ENCODE assay signal across 24 mouse cellular contexts in the genomic region with DNA sequence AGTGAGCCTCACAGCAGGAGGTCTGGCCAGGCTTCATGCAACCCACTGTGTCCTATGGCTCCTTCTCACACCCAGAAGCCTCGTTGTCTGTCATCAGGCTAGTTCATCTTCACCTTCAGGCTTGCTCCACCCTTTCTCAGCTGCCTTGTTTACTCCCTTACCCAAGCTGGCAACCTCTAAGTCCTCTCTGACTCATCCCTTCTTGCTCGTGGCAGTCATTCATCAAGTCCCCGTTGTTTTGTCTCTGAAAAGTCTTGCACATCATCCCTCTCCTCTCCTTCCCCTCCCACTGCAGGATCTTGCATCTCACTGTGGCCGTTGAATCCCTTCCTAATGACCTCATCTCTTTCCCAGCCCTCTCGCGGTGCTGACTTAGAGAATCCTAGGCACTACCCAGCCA. TPM values are rescaled to one million over a fixed set of nuclear protein-coding genes. Genes with fewer than 3 reads are reported as not detected.
DNase-seq lines count a peak whose midpoint lies in the region; ATAC-seq and TF ChIP-seq lines count a peak whose summit lies in the region.
"Had no signal": no experiment of that assay in that cellular context is flagged by ENCODE, and none has a peak within 500 bp of the region (broad histone marks: within the 10 kb centered on the region; RNA-seq: fewer than 3 reads in every experiment).

No protein-coding gene starts in this region.

- H3K36me3 ChIP-seq in hindbrain, embryonic 14.5 days (replicated peaks; ENCODE audit: control insufficient read depth, insufficient read depth): no peaks in the 10 kb centered on the region
- H3K36me3 ChIP-seq: embryonic facial prominence, embryonic 12.5 days; embryonic facial prominence, embryonic 15.5 days; forebrain, embryonic 12.5 days; forebrain, embryonic 15.5 days; G1E; heart, embryonic 10.5 days; heart, embryonic 13.5 days; hindbrain, embryonic 12.5 days; intestine, embryonic 15.5 days had no signal

- H3K4me1 ChIP-seq in hindbrain, embryonic 14.5 days (replicated peaks; ENCODE audit: control insufficient read depth, insufficient read depth, low read length): no peaks in the 10 kb centered on the region
- H3K4me1 ChIP-seq: embryonic facial prominence, embryonic 12.5 days; embryonic facial prominence, embryonic 15.5 days; forebrain, embryonic 12.5 days; forebrain, embryonic 15.5 days; heart, embryonic 10.5 days; heart, embryonic 13.5 days; hindbrain, embryonic 12.5 days; intestine, embryonic 15.5 days had no signal

- H3K4me2 ChIP-seq in hindbrain, embryonic 14.5 days (replicated peaks): no peak overlapping the region
- H3K4me2 ChIP-seq: embryonic facial prominence, embryonic 12.5 days; embryonic facial prominence, embryonic 15.5 days; forebrain, embryonic 12.5 days; forebrain, embryonic 15.5 days; heart, embryonic 13.5 days; hindbrain, embryonic 12.5 days; intestine, embryonic 15.5 days had no signal

- H3K27ac ChIP-seq in hindbrain, embryonic 14.5 days: no peak overlapping the region
- H3K27ac ChIP-seq: embryonic facial prominence, embryonic 12.5 days; embryonic facial prominence, embryonic 15.5 days; forebrain, embryonic 12.5 days; forebrain, embryonic 15.5 days; heart, embryonic 10.5 days; heart, embryonic 13.5 days; hindbrain, embryonic 12.5 days; intestine, embryonic 15.5 days had no signal

- H3K9ac ChIP-seq in hindbrain, embryonic 14.5 days: no peak overlapping the region
- H3K9ac ChIP-seq: embryonic facial prominence, embryonic 12.5 days; embryonic facial prominence, embryonic 15.5 days; forebrain, embryonic 12.5 days; forebrain, embryonic 15.5 days; heart, embryonic 13.5 days; hindbrain, embryonic 12.5 days; intestine, embryonic 15.5 days had no signal

- CTCF ChIA-PET in Patski (lab: Charles Lee): no interaction called here

- TF ChIP-seq CTCF in Patski (IDR thresholded peaks at IDR 0.05): no peak

- H3K4me3 ChIP-seq in hindbrain, embryonic 14.5 days (replicated peaks; ENCODE audit: low read length): no peak overlapping the region
- H3K4me3 ChIP-seq: embryonic facial prominence, embryonic 12.5 days; embryonic facial prominence, embryonic 15.5 days; forebrain, embryonic 12.5 days; forebrain, embryonic 15.5 days; heart, embryonic 10.5 days; heart, embryonic 13.5 days; hindbrain, embryonic 12.5 days; intestine, embryonic 15.5 days had no signal

- no peaks in the 10 kb centered on the region for H3K9me3 ChIP-seq in hindbrain, embryonic 14.5 days (ENCODE audit: control insufficient read depth, low read length)
- H3K9me3 ChIP-seq: embryonic facial prominence, embryonic 12.5 days; embryonic facial prominence, embryonic 15.5 days; forebrain, embryonic 12.5 days; forebrain, embryonic 15.5 days; G1E; heart, embryonic 10.5 days; heart, embryonic 13.5 days; hindbrain, embryonic 12.5 days; intestine, embryonic 15.5 days had no signal

- 64% methylated on average over 6 of the region's 6 CpGs for WGBS in hindbrain, embryonic 14.5 days

- ATAC-seq in Patski: peak; percentile 87
- ATAC-seq in hindbrain, embryonic 14.5 days (ENCODE audit: low FRiP score): no peak
- ATAC-seq: forebrain, embryonic 15.5 days; hindbrain, embryonic 16.5 days; intestine, embryonic 15.5 days had no signal

- no peaks in the 10 kb centered on the region for H3K27me3 ChIP-seq in Patski
- H3K27me3 ChIP-seq in hindbrain, embryonic 14.5 days (ENCODE audit: control insufficient read depth, insufficient read depth, low read length): no peaks in the 10 kb centered on the region
- H3K27me3 ChIP-seq: embryonic facial prominence, embryonic 12.5 days; embryonic facial prominence, embryonic 15.5 days; forebrain, embryonic 12.5 days; forebrain, embryonic 15.5 days; heart, embryonic 13.5 days; hindbrain, embryonic 12.5 days; intestine, embryonic 15.5 days had no signal

- POLR2A ChIA-PET in Patski (lab: Charles Lee): no interaction called here

- peak; percentile 5 for DNase-seq in 3134 (ENCODE audit: extremely low read depth, insufficient read length, low spot score)
- peak; percentile 74 for DNase-seq in 3T3-L1 (ENCODE audit: low read depth, low spot score)
- DNase-seq in Patski (ENCODE audit: low read depth, low spot score): peak; percentile 35
- peak; percentile 12 for DNase-seq in fibroblast of lung, adult 2 months (ENCODE audit: low read depth)
- no peak for DNase-seq in hindbrain, embryonic 14.5 days (ENCODE audit: low spot score)
- DNase-seq in cerebellum, adult 9-11 months: no peak
- DNase-seq: adrenal gland, postnatal 10 days; B cell, adult 2 months; cerebellum, adult 18-20 months; cerebellum, adult 9-10 months; gastrocnemius, postnatal 25 days; heart, adult 18-20 months; kidney, adult 11 months; kidney, adult 8-10 months had no signal

- in situ Hi-C loops in Patski (cut with MboI; ENCODE audit: low pct_unique_long_range_greater_than_20kb): no loop called here

RNA-seq across cellular contexts. Expression of a gene that starts 35.1 kb away (rescaled TPM):
- 13.7 TPM for polyA plus RNA-seq in Patski (2021)
- polyA plus RNA-seq in hindbrain, embryonic 14.5 days (2014; fragmentation: Nextera tagmentation; extraction: Ambion mirVana): 24.3 and 25.9 TPM in 2 replicates
- polyA plus RNA-seq: G1E had no signal

Comparison
In these comparisons a context has a peak if more than half of its experiments do, and no peak if none do; other contexts are left out.
1. DNase-seq: peak in 3134 (single experiment), 3T3-L1 (single experiment), Patski (single experiment) and fibroblast of lung, adult 2 months (single experiment); none in hindbrain, embryonic 14.5 days (single experiment) and cerebellum, adult 9-11 months (single experiment).